Mouse (Mus musculus) lung, embryonic 14.5 days (tissue): ENCODE measurements around the gene Mblac1. TPM values are rescaled to one million over a fixed set of nuclear protein-coding genes. Genes with fewer than 3 reads are reported as not detected.
A peak's percentile ranks its signal among the peaks of the same experiment; 100 is the strongest.

Experiments used
- ATAC-seq: fragments of 200-750 bp; cut with Nextera tagmentation; 2 replicates; pipeline ENCODE4 v1.8.0; 2017; ENCODE audit warnings: mild to moderate bottlenecking, moderate TSS enrichment, moderate library complexity; ENCODE audit not compliant: insufficient read depth
- DNase-seq: peaks from one replicate; pipeline ENCODE4 v3.0.0-alpha.2; 2015
- H3K27ac ChIP-seq: fragments of 300-500 bp; sonication (generic); 2 replicates; pipeline ENCODE4 v1.5.1; 2014; ENCODE audit warnings: low read depth, mild to moderate bottlenecking, moderate library complexity
- H3K27me3 ChIP-seq: fragments of 300-500 bp; sonication (generic); 2 replicates; pipeline ENCODE4 v1.6.1; 2014; ENCODE audit warnings: low read length, control low read depth; ENCODE audit not compliant: insufficient read depth
- H3K36me3 ChIP-seq: fragments of 300-500 bp; sonication (generic); 2 replicates; pipeline ENCODE4 v1.6.1; 2014; ENCODE audit warnings: control low read depth; ENCODE audit not compliant: insufficient read depth
- H3K4me1 ChIP-seq: fragments of 300-500 bp; sonication (generic); 2 replicates; pipeline ENCODE4 v1.6.1; 2014; ENCODE audit warnings: antibody characterized with exemption, control low read depth; ENCODE audit not compliant: insufficient read depth
- H3K4me2 ChIP-seq: fragments of 300-500 bp; sonication (generic); 2 replicates; pipeline ENCODE4 v1.6.1; 2014; ENCODE audit warnings: mild to moderate bottlenecking
- H3K4me3 ChIP-seq: fragments of 300-500 bp; sonication (generic); 2 replicates; pipeline ENCODE4 v1.5.1; 2014; ENCODE audit warnings: low read depth, low read length
- H3K9ac ChIP-seq: fragments of 300-500 bp; sonication (generic); 2 replicates; pipeline ENCODE4 v1.6.1; 2014
- H3K9me3 ChIP-seq: fragments of 300-500 bp; sonication (generic); 2 replicates; pipeline ENCODE4 v1.6.1; 2016; ENCODE audit warnings: low read depth, low read length, control low read depth
- CTCF ChIP-seq: IDR thresholded peaks from 2 replicates; pipeline ENCODE4 v1.5.1; 2016; ENCODE audit warnings: antibody characterized with exemption, low read depth
- WGBS: fragments of 180-500 bp; shearing (Covaris S2); extraction: QIAGEN DNeasy Blood & Tissue Kit; methylation state at CpG from one replicate; pipeline ENCODE4 v1.1.7; 2014; 5-methylcytosine and 5-hydroxymethylcytosine counted together
- polyA plus RNA-seq: library from polyadenylated mRNA; unstranded; fragments of >200 nt; fragmentation: Nextera tagmentation; extraction: Ambion mirVana; gene quantifications from 2 replicates; pipeline ENCODE4 v1.2.1, GENCODE M21; 2014

Gene Mblac1
- 7.3 and 7.9 TPM in 2 replicates for polyA plus RNA-seq

GRCm38 (mm10) chr5:138193771-138194727, at the start of gene Mblac1:
Mblac1 (plus strand) TSS chr5:138194314.
- Histone ChIP-seq H3K9me3 (no peaks in the 10 kb centered on the region), H3K9ac (peak within 1 kb of the TSS; percentile 83), H3K4me2 (peak within 1 kb of the TSS; percentile 98), H3K27ac (peak within 1 kb of the TSS; percentile 90), H3K4me1 (peaks cover 5% of the 10 kb centered on the region; the same call in 1 of the 2 replicates), H3K36me3 (peaks cover 21% of the 10 kb centered on the region; the same call in 1 of the 2 replicates), H3K27me3 (no peaks in the 10 kb centered on the region), H3K4me3 (peak within 1 kb of the TSS; percentile 74)
- 6% methylated on average over 54 of the region's 54 CpGs for WGBS
- ATAC-seq: peak; percentile 84
- no peak for TF ChIP-seq CTCF
- peak; percentile 92 for DNase-seq

- 59% methylated on average over 3 of the region's 3 CpGs for WGBS
- ATAC-seq (no peak), DNase-seq (no peak)
- no peaks in the 10 kb centered on the region for H3K27me3 ChIP-seq
- TF ChIP-seq CTCF: no peak
- H3K36me3 ChIP-seq: peaks cover 28% of the 10 kb centered on the region
- H3K4me3 ChIP-seq: peak overlapping the region; percentile 73
- H3K4me1 ChIP-seq: no peaks in the 10 kb centered on the region
- peak overlapping the region; percentile 66 for H3K4me2 ChIP-seq
- 0 out of 2 replicates have a peak overlapping the region, but pooled peaks have one; percentile 81 for H3K9ac ChIP-seq
- H3K9me3 ChIP-seq: no peaks in the 10 kb centered on the region
- no peak overlapping the region for H3K27ac ChIP-seq
These were observed 39.7 kb upstream of the Mblac1 start for GRCm38 (mm10) chr5:138154390-138154789.

- no peaks in the 10 kb centered on the region for H3K27me3 ChIP-seq
- ATAC-seq (peak; percentile 97), DNase-seq (peak; percentile 97)
- peak within 1 kb of the TSS; percentile 66 for H3K4me2 ChIP-seq
- H3K36me3 ChIP-seq: peaks cover 24% of the 10 kb centered on the region
- WGBS: under 1% methylated on average over 31 of the region's 31 CpGs
- H3K4me3 ChIP-seq: peak within 1 kb of the TSS; percentile 73
- H3K9ac ChIP-seq: peak within 1 kb of the TSS; percentile 81
- H3K4me1 ChIP-seq: no peaks in the 10 kb centered on the region
- peak within 1 kb of the TSS; percentile 88 for H3K27ac ChIP-seq
- peak; percentile 88 for TF ChIP-seq CTCF
- H3K9me3 ChIP-seq: no peaks in the 10 kb centered on the region
These were observed 38.6 kb upstream of the Mblac1 start, which contains the start of gene Zfp113 for GRCm38 (mm10) chr5:138155443-138155976. Zfp113 (minus strand) TSS chr5:138155744.

- Histone ChIP-seq H3K27ac (no peak overlapping the region), H3K27me3 (no peaks in the 10 kb centered on the region), H3K4me1 (0 out of 2 replicates have a peak, but pooled peaks cover 2% of the 10 kb centered on the region), H3K4me3 (peak overlapping the region; percentile 82), H3K9ac (peak overlapping the region; percentile 79; the same call in 1 of the 2 replicates), H3K4me2 (peak overlapping the region; percentile 85), H3K36me3 (peaks cover 32% of the 10 kb centered on the region), H3K9me3 (no peaks in the 10 kb centered on the region)
- 59% methylated on average over 7 of the region's 7 CpGs for WGBS
- TF ChIP-seq CTCF: no peak
- no peak for ATAC-seq
- DNase-seq: no peak
These were observed 33.8 kb upstream of the Mblac1 start for GRCm38 (mm10) chr5:138160224-138160762.

GRCm38 (mm10) chr5:138160842-138161665, 33.1 kb upstream of the Mblac1 start, which contains the start of gene Cops6:
Cops6 (plus strand) TSS chr5:138161071.
- peak within 1 kb of the TSS; percentile 79 for H3K9ac ChIP-seq
- peak within 1 kb of the TSS; percentile 56; the same call in 1 of the 2 replicates for H3K27ac ChIP-seq
- H3K27me3 ChIP-seq: no peaks in the 10 kb centered on the region
- ATAC-seq (peak; percentile 98), DNase-seq (peak; percentile 95)
- peak within 1 kb of the TSS; percentile 82 for H3K4me3 ChIP-seq
- peaks cover 39% of the 10 kb centered on the region for H3K36me3 ChIP-seq
- H3K4me2 ChIP-seq: peak within 1 kb of the TSS; percentile 85
- under 1% methylated on average over 41 of the region's 42 CpGs for WGBS
- H3K9me3 ChIP-seq: no peaks in the 10 kb centered on the region
- no peak for TF ChIP-seq CTCF
- 0 out of 2 replicates have a peak, but pooled peaks cover 2% of the 10 kb centered on the region for H3K4me1 ChIP-seq

DNA sequence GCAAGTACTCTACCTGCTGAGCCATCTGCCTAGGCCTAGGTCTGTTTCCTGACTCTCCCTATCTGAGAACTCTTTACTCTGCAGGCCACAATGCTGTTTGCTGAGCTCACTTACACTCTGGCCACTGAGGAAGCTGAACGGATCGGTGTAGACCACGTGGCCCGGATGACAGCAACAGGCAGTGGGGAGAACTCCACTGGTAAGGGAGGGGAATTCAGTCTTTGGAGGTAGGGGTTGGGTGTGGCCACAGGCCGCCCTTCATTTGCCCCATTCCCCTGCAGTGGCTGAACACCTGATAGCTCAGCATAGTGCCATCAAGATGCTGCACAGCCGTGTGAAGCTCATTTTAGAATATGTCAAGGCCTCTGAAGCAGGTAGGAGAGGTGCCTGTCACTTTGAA, 31.1 kb upstream of the Mblac1 start:
- DNase-seq (no peak), ATAC-seq (no peak)
- no peak overlapping the region for H3K4me2 ChIP-seq
- H3K27ac ChIP-seq: no peak overlapping the region
- H3K9me3 ChIP-seq: no peaks in the 10 kb centered on the region
- no peak overlapping the region for H3K4me3 ChIP-seq
- H3K4me1 ChIP-seq: 0 out of 2 replicates have a peak, but pooled peaks cover 2% of the 10 kb centered on the region
- WGBS: 58% methylated on average over 6 of the region's 6 CpGs
- no peak for TF ChIP-seq CTCF
- no peak overlapping the region for H3K9ac ChIP-seq
- peaks cover 59% of the 10 kb centered on the region for H3K36me3 ChIP-seq
- no peaks in the 10 kb centered on the region for H3K27me3 ChIP-seq
